Mouse (Mus musculus) mouse embryonic stem cell (cell line): Measurements from ENCODE around the gene Cyth2.

Experiments used
- in situ Hi-C, 2 experiments: fragments of 300-500 bp; cut with MboI; formaldehyde crosslinking; loops; 1 replicate in 1 of 2; 3 replicates in 1 of 2; pipeline ENCODE4 v1.14.3; 2019 to 2020; ENCODE audit warnings: low sequenced_read_pairs in 2 of 2, low pct_unique_long_range_greater_than_20kb in 1 of 2, mixed read lengths in 1 of 2; ENCODE audit not compliant: unreplicated experiment in 1 of 2

Gene Cyth2

GRCm38 (mm10) chr7:45813787-45814779, at the start of gene Cyth2:
Gene Cyth2, minus strand, starts transcription at chr7:45814581.
- in situ Hi-C loops = no loop called here

GRCm38 (mm10) chr7:45862804-45863203, 48.4 kb upstream of the Cyth2 start:
- in situ Hi-C loops = no loop called here

GRCm38 (mm10) chr7:45859008-45859407, 44.6 kb upstream of the Cyth2 start:
- in situ Hi-C loops = no loop called here

- in situ Hi-C loops = no loop called here
These were observed 42.8 kb upstream of the Cyth2 start for GRCm38 (mm10) chr7:45856950-45857901.

- in situ Hi-C loops = no loop called here
These were observed 38.7 kb upstream of the Cyth2 start for GRCm38 (mm10) chr7:45853089-45853488.

- in situ Hi-C loops = no loop called here
These were observed 36.3 kb upstream of the Cyth2 start for GRCm38 (mm10) chr7:45850661-45851060.

GRCm38 (mm10) chr7:45848447-45849027, 34.2 kb upstream of the Cyth2 start:
- in situ Hi-C loops = no loop called here

GRCm38 (mm10) chr7:45842950-45843744, 28.8 kb upstream of the Cyth2 start:
- in situ Hi-C loops = no loop called here

GRCm38 (mm10) chr7:45833924-45834323, 19.5 kb upstream of the Cyth2 start:
- in situ Hi-C loops = no loop called here

GRCm38 (mm10) chr7:45833148-45833790, 18.9 kb upstream of the Cyth2 start:
- in situ Hi-C loops = no loop called here

- in situ Hi-C loops = no loop called here
These were observed 18.0 kb upstream of the Cyth2 start for GRCm38 (mm10) chr7:45832428-45832827.

- in situ Hi-C loops = no loop called here
These were observed 16.7 kb upstream of the Cyth2 start for GRCm38 (mm10) chr7:45831128-45831525.

- in situ Hi-C loops = no loop called here
These were observed 16.2 kb upstream of the Cyth2 start, which contains the start of gene Grwd1 for GRCm38 (mm10) chr7:45830427-45831127. Gene Grwd1, minus strand, starts transcription at chr7:45830944.

GRCm38 (mm10) chr7:45826631-45827030, 12.2 kb upstream of the Cyth2 start:
- in situ Hi-C loops = no loop called here

- in situ Hi-C loops = no loop called here
These were observed 10.2 kb upstream of the Cyth2 start, which contains the start of gene Kcnj14 for GRCm38 (mm10) chr7:45824598-45824997. Gene Kcnj14, minus strand, starts transcription at chr7:45824782.

- in situ Hi-C loops = no loop called here
These were observed 6.5 kb upstream of the Cyth2 start for GRCm38 (mm10) chr7:45820913-45821312.

- in situ Hi-C loops = no loop called here
These were observed 5.5 kb upstream of the Cyth2 start for GRCm38 (mm10) chr7:45819843-45820242.
